Mouse (Mus musculus): ENCODE measurements around the gene Fn1.

Fn1 gene

DNA sequence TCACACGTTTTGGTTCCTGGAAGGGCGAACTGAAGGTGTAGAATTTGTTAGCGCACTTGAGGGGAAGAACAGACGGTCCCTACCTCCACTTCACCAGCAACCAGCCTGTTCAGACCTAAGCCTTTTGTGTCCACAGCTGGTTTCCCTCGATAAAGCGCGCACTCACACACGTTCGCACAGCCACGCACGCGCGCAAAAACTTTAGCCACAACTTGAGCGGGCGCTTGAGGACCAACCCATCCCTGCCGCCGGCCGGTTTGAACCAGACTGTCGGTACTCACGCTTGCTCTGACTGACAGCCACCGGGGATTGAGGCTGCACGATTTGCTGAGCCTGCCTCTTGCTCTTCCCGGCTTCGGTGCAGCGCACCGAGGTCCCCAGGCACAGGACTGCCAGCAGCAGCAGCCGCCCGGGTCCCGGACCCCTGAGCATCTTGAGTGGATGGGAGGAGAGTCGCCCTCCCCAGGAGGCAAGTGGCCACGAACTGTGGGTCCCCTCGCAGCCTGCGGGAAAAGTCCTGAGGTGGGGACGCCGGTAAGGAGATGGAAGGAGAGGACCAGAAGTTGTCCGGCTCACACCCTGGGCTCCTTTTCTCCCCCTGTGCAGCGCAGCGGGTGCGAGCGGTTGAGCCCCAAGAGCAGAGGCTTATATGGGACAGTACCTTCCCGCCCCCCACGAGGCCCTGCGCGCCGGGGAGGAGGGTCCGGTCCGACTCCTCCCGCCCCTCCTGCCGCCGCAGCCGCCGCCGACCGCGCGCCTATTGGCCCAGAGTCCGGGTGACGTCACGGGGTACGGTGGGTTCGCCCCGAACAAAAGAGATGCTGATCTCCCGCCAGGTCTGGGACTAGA is at the start of gene Fn1:
TSS of gene Fn1 (minus strand) at position 650 of the 849 bp plus-strand sequence.
- DNase-seq, result no peak

DNA sequence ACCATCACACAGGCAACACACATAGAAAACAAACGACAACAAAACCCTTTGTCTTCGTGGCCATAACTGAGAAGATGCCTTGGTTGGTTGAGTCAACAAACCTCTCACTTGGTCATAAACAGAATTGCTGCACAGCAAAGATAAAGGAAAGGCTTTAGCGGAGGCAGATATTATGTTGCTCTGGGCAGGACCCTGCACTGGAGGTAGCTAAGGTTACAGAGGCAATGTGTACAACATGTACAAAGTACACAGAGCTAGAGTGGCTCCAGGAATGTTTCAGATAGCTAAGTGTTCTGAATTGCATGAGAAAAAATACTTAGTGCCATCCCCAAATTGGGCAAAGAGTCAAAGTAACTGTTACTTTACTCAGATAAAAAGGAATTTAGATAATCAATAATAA is 43.1 kb upstream of the Fn1 start:
- DNase-seq, result no peak

DNA sequence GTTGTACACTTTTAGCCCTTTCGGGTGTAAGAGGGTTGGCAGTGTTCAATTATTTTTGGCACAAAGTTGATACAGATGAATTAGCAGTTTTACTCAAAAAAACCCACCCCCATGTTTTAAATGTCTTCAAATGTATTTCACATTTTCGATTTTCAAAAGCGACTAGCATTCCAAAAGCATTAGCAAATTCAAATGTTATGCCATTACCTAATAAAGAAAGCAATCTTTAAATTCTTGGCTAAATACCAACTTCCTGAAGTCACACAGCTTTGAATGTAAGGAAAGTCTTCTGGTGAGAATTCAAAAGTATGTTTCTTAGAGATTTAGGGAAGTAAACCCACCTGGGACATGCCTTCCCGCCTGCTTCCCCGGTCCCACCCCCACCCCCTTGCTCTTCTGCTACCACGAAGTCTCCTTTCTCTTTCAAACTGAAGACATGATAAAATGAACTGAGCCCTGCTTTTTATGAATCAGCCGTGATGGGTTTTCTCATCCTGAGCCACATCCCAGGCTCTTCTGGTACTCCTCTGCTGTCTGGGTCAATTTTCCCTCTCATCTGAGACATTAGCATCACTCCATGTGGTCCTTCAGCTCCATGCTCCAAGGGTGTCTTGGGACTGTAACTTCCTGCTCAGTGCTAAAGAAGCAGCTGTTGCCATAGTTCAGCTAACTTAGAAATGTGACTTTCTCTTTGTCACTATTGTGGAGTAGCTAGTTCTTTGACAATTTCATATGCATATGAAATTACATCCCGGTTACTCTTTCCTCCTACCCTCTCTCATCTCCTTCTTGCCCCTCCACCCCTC is 38.7 kb upstream of the Fn1 start:
- DNase-seq, result no peak

DNA sequence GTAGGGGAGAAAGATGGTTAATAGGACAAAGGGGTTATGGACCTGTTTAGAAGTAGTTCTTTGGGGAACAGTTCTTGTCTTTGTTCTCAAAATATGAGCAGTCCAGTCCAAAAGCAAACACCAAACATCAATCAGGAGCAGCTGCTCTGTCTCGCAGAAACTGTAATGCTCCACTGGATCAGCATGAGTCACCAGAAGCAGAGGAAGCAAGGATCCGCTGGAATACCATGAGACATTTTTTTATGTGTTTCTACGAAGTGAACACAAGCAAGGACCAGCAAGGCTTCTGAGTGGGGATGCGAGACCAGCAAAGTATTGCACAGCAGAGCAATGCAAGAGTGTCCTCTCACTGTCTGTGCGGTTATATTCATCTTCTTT is 35.9 kb upstream of the Fn1 start:
- DNase-seq, result no peak

DNA sequence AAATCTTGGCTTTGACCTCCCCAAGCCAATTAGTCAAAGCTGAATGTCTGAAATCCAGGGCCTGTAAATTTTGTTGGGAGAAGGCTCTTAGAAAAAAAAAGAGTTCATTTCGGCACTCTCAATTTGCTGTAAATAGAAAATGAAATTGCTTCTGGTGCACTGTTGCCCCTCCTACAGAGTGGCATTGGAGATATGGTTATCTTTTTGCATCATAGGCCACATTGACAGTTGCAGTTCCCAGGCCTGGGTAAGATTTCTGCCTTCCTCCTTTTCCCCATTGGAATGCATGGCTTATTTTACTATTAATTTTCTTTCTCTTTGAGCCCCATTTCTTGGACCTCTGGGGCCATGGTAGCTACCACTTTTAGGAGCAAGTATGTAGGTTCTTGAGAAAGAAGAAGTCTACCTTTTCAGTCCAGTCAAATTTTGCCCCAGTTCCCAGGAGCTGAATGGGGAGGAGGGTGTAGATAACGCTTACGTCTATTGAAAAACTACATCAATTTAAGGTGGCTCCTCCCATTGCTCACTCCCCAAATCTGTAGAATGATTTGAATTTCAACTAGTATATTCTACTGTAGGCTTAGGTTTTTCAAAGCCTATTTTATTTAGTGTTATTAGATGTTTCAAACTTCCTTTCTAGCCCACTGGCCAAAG is 35.4 kb upstream of the Fn1 start:
- no peak for DNase-seq

DNA sequence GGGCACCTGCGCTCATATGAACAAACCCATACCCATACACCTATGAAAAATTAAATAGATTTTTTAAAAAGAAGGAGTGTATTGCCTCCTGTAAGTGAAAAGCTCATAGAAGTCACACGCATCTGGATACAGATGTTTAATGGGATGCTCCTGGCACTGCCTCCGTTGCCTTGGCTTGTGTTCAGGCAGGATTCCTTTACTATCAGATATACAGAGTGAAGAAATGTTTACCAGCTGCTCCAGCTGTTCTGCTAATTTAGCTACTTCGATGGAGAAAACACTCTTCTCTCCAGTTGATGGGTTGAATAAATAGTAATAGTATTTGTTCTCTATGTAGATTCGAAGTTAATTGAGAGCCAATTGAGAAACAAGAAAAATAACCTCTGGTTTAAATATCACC is 33.8 kb upstream of the Fn1 start:
- no peak for DNase-seq

DNA sequence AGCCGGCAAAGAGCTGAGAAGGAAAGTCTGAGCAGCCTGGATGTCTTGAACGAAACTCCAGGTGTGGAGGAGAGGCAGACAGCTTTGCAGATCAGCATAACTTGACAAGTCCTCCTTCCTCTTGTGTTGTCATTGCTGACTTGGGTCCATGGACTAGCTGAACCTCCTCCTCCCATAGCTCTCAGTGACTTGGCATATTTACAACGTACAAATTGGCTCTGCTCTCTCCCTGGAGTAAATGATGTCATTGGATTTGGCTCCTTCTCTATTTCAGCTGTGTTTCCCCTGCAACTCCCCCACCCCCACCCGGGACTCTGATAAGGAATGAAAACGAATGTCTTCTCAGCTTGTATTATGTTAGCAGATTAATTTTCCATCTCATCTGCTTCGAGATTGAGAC is 30.7 kb upstream of the Fn1 start:
- DNase-seq, result no peak

DNA sequence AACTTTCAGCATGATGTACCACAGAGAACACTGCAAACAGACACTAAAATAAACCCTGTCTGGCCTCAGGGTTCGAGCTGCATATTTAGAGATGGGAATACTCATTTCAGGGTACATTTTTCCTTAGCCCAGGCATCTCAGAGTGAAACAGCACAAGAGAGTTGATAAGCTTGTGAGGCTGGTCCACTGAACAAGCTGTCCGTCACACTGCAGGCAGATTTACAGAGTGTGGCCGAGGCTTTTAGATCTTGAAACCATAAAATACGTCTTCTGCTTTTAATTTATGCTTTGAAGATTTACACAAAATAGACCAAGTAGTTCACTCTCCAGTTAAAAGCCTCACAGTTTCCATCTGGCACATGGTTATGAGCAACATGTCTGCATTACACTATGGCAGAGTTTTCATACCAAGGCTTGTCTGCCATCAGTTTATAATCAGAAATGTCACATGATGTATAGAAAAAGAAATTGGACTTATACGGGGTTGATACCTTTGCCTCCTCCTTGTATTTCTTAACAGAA is 29.3 kb upstream of the Fn1 start:
- DNase-seq, result no peak

DNA sequence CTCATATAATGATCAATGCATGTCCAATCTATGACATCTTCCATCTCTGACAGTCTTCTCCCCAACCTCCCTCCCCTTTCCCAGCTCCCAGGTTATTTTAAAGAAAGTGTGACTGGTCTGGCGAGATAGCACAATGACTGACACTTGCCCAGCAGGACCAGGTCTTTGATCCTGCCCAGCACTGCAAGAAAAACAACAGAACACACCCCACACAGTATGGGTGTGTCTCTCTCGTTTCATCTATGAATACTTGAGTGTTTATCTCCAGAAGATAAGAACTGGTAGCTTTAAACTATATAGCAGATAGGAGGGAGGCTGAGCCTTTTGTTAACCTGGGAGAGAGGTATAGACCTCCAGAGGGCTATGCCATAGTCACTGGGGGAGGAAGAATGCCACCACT is 28.3 kb upstream of the Fn1 start:
- DNase-seq, result no peak

DNA sequence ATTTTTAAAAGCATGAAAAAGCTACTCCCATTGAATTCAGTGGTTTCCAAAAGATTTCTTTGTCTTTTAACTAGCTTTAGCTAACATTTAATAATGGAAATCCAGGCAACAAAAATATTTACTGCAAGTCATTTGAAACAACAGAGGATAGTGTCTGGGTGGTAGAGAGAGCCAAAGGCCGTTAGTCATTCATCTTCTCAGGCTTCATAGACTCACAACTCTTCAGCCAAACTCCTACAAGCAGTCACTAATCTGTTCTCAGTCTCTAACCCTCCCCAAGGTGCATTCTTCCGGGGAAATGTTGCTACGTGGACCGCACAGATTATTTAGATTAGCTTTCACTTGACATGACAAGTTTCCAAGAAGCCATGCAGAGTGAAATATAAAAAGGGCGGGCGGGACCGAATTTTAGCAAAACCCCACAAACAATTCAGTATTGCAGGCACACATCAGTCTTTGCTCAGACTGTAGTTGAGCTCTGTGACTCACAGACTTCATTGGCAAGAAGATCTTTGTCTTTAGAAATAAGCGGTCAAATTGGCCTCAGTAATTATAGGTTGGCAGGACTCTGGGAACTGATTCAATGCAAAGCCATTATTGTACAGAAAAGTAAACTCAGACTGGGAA is 27.2 kb upstream of the Fn1 start:
- no peak for DNase-seq

DNA sequence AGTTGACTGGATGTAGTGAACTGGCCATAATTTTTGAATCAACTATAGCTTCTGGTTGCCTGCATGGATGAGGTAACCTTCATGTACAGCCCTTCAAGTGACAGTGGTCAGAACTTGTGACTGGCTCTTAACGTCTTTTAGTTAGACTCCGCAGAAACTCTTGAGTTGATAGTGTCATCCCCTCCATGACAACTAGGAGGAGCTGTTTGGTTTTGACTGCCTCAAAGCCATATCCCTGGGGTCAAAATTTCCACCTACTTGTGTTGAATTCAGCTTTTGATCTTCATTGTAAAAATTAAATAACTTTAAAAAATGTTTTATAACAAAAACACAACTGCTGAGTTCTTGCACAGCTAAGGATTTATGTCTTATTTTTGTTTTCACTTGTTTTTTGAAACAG is 22.4 kb upstream of the Fn1 start:
- no peak for DNase-seq

DNA sequence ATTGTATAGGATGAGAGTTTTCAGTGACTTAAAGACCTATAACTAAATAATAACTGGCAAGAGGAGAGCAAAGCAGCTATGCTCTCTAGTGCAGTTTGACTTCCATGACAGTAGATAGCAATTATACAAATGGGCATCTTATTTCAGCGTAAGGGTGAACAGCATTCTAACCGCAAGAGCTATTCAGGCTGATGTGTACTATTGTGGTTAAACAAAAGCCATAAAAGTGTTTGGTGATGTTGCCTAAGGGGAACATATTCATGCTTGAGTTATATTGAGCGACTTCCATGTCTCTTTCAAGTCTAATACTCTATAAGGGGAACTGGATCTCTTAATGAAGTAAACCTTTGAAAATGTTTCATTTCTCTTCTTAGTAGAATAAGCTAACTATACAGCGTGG is 21.3 kb upstream of the Fn1 start:
- DNase-seq, result no peak

DNA sequence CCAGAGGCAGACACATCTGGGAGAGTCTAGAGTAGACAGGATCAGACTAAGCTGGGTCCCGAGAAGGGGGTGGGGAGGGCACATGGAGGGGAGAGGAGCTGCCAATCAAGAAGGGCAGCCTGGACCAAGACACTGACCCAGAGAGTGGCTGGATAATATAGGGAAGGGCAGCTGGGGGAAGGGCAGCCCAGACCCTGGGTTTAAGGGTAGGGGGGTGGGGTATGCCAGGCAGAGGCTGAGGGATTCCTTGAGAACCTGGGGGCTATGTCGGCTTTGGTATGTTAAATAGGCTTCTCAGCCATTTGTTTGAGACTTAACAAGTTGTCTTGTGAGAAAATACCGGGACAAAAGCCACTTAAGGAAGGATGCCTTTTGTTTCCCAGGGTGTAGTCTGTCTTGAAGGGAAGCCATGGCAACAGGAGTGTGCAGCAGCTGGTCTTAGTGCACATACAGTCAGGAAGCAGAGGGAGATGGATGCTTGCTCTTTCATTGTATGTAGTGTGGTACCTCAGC is 20.5 kb upstream of the Fn1 start:
- no peak for DNase-seq

DNA sequence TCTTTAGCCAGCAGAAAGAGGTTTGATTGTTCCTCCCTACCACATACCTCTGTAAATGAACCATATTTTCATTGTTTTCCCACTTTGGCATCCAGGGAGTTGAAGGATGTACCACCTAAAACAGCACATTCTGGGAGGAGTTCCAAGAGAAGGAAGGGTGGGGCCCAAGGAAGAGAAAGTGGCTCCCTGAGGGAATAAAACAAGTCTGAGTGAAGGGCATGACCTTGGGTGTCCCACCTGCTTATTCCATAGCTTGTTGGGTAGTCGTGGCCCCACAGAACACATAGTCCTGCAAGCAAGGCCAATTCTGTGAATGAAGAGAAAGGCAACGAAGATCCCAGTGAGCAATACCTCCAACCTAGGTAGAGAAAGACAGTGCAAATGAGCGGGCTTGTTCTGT is 19.3 kb upstream of the Fn1 start:
- DNase-seq, result no peak

DNA sequence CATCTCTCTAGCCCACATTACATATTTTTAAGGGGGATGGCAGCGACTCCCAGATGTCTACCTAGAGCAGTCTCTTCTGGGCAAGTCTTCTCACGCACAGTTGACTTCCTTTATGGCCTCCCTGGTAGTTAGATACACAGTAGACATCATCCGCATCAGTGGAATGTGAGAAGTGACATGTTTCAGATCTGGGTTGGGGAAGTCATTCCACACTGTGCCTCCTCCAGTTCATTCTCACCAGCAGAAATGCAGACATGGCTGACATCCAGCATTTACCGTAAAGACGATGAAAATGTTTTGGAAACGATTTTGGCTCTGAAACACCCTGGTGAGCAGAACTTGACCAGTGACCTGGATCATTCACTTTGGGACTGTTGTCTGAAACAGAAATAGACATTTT is 10.2 kb upstream of the Fn1 start:
- DNase-seq, result no peak

DNA sequence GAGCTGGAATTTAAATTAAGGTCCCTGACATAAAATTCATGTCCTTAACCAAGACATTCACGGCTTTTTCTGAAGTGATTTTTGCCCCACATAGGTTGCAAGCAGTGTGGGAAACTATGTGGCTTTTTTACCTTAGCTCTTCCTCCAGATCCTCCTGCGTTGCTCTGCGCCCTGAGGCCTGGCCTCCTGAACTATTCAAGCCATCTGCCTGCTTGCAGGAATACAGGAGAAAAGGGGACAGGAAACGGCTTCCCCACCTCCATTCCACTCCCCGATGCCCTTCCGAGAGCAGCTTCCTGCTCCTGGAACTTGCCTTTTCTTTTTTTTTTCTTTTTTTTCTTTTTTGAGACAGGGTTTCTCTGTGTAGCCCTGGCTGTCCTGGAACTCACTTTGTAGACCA is 5.6 kb upstream of the Fn1 start:
- DNase-seq, result no peak

DNA sequence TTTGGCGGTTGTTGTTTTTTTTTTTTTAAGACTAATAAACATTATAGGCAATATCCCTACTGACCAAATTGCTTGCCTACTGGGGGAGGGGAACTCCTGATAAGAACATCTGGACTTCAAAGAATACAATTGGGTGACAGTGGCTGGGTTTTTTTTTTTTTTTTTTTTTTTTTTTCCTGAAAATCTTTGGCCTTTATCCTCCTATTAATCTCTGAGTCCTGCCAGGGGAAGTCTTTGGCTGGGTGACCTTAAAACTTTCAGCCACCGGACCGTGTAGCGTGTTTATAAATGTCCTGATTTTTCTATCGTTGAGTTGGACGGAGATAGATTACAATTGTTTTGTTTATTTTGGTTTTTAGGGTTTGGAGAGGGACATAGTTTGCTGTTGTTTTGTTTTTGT is 3.3 kb upstream of the Fn1 start:
- DNase-seq, result no peak

DNA sequence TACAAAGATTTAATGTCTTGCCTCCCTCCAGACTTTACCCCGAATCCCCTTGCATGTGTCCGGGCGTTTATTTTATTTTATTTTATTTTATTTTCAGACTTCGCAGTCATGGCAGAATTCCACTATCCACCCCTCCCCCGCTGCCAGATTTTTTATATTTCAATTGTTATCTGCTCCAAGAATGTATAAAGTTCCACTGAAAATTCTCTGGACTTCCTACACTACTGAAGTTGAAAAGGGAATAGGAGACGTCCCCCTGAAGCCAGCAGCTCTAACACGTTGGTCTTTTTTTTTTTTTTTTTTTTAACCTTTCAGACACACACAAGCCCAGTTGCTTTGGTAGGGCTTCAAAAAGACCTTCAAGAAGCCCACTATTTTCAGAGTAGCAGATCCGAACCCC is 1.2 kb upstream of the Fn1 start:
- no peak for DNase-seq

DNA sequence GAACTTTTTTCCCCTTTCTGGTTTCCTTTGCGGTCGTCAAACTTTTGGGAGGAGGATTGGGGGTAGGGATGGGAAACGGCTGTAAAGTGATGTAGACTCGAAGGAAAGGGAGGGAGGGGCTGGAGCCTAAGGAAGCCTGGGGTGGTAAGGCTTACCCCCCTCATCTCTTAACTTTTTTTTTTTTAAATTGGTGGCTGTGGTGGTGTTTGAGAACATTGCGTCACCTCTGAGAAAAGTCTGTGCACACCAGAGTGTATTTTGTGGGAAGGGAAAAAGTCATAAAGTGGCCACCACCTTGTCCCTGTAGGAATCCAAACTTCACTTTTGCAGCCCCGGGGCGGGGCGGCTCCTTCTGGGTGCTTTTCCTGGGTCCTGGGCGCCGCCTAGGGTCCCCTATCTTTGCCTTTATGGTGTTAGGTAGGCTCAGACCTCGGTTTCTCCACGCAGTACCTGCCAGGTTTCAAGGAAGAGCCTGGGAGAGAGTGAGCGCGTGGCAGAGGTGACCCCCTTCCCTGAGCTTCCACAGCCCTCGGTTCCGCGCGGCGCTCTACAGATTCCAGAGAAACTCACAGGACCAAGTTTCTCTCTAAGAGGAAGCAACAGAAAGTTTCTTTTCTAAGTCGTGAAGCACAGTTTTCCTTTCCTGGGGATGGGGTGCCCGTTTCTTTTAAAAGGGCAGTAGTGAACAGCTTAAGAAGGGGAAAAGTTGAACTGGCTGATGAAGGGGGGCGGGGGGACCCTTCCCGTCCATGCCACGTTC is 580 bp upstream of the Fn1 start:
- DNase-seq, result no peak

DNA sequence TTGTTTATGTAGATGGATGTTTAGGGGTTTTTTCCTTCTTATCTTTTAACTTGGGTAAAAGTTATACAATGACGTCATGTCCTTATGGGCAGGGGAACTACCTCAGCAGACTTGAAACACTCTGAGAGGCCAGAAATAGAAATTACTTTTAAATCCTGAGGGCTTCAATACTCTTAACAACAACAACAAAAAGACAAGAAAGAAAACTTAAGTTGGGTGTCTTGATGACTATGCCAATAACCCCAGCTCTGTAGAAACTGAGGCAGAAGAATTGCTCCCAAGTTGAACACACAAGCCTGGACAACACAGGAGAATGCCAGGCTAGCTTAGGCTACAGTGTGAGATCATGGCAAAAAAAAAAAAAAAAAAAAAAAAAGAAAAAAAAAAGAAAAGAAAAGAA is 1.2 kb downstream of the Fn1 start:
- no peak for DNase-seq

DNA sequence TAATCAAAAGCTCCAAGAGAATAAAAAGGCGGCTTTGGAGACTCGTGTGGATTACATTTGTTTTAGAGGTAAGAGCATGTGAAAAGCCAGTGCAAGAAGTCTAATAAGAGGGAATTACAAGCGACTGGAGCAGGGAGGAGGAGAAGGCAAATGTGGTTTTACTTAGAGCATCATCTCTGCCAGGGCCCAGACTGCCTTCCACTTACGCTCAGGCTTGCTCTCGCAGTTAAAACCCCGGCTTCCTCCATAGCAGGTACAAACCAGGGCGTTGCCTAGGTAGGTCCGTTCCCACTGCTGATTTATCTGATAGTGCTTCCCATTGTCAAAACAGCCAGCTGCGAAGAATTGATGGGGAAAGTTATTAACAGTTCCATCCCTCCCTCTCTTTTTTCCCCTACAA is 1.7 kb downstream of the Fn1 start:
- DNase-seq, result no peak

DNA sequence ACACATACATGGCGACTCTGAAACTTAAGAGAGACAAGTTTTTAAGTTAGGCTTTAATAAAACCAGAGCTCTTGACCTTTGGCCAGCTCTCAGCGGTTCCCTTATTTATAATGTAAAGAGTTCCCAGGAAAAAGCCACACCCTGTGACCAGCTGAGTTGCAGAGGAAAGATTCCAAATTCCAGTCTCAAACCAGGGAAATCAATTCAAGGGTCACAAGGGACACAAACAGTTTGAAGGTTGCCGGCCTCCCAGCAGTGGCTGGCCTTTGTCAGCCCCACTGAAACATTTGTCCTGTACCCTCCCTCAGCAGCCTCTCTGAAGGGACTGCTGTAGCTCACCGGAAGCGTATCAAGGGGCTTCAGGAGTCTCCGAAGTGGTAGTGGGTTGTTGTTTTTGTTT is 2.3 kb downstream of the Fn1 start:
- DNase-seq, result no peak

Measured in cerebellum, adult 9-10 months (tissue).